Mouse (Mus musculus) adrenal gland, postnatal 36 days (tissue): ENCODE results near the gene Tnfsf13. TPM values are rescaled to one million over a fixed set of nuclear protein-coding genes. Genes with fewer than 3 reads are reported as not detected.
"Not testable (repeated sequence)": the region's sequence is repeated elsewhere in the genome, so short reads cannot be mapped to it uniquely, and the experiment has no call there.

Experiments
- DNase-seq, 2 experiments: peaks; one replicate each; pipeline ENCODE4 v3.0.0; 2021; ENCODE audit warnings: mixed read lengths in 1 of 2
- long read RNA-seq, 2 experiments: library from polyadenylated mRNA; stranded (forward); transcript quantifications; one replicate each; pipeline ENCODE4 v2.0.0; 2021; ENCODE audit warnings: borderline sequencing depth in 2 of 2
- total RNA-seq, 2 experiments: library from RNA; stranded (reverse); gene quantifications; 2 replicates each; pipeline ENCODE4 v1.2.3; 2021

Gene Tnfsf13
- total RNA-seq: 1 to 10 TPM; 1.7 to 2.5 TPM
- long read RNA-seq, experiment 1, partial matches to known transcripts: 0 of 3 reads
- long read RNA-seq, experiment 1, other reads (novel, unspliced or antisense): 3 of 3 reads
- long read RNA-seq, experiment 2, partial matches to known transcripts: 0 of 1 reads
- long read RNA-seq, experiment 2, other reads (novel, unspliced or antisense): 0 of 1 reads

- DNase-seq: peak; percentile 72 to 79
Measured at GRCm38 (mm10) chr11:69685526-69686148, at the start of gene Tnfsf13. TSS of gene Tnfsf13 (minus strand) at chr11:69685784.

GRCm38 (mm10) chr11:69731408-69731807 lies 45.8 kb upstream of the Tnfsf13 start:
- not testable (repeated sequence) for DNase-seq

- DNase-seq: peak; percentile 61 to 71
Measured at GRCm38 (mm10) chr11:69729063-69729462, 43.5 kb upstream of the Tnfsf13 start.

- peak in 1 of 2 experiments; percentile 29 for DNase-seq
Measured at GRCm38 (mm10) chr11:69725951-69726350, 40.4 kb upstream of the Tnfsf13 start.

GRCm38 (mm10) chr11:69723074-69723473 lies 37.5 kb upstream of the Tnfsf13 start:
- DNase-seq: no peak

- no peak for DNase-seq
Measured at GRCm38 (mm10) chr11:69720852-69721251, 35.3 kb upstream of the Tnfsf13 start.

GRCm38 (mm10) chr11:69719423-69719822 lies 33.8 kb upstream of the Tnfsf13 start:
- DNase-seq: no peak

GRCm38 (mm10) chr11:69718661-69719060 lies 33.1 kb upstream of the Tnfsf13 start:
- DNase-seq: no peak

- DNase-seq: peak in 1 of 2 experiments; percentile 42
Measured at GRCm38 (mm10) chr11:69716953-69717352, 31.4 kb upstream of the Tnfsf13 start.

GRCm38 (mm10) chr11:69715929-69716328 lies 30.3 kb upstream of the Tnfsf13 start:
- peak; percentile 72 for DNase-seq

- DNase-seq: peak; percentile 56 to 60
Measured at GRCm38 (mm10) chr11:69715482-69715881, 29.9 kb upstream of the Tnfsf13 start.

- no peak for DNase-seq
Measured at GRCm38 (mm10) chr11:69714636-69715329, 29.2 kb upstream of the Tnfsf13 start.

GRCm38 (mm10) chr11:69712954-69713672 lies 27.5 kb upstream of the Tnfsf13 start:
- DNase-seq: no peak

GRCm38 (mm10) chr11:69711082-69711481 lies 25.5 kb upstream of the Tnfsf13 start:
- no peak for DNase-seq

- no peak for DNase-seq
Measured at GRCm38 (mm10) chr11:69710470-69710869, 24.9 kb upstream of the Tnfsf13 start.

GRCm38 (mm10) chr11:69709554-69710446 lies 24.2 kb upstream of the Tnfsf13 start:
- no peak for DNase-seq

GRCm38 (mm10) chr11:69708614-69709265 lies 23.2 kb upstream of the Tnfsf13 start:
- no peak for DNase-seq

- no peak for DNase-seq
Measured at GRCm38 (mm10) chr11:69707873-69708381, 22.3 kb upstream of the Tnfsf13 start.

GRCm38 (mm10) chr11:69707480-69707847 lies 21.9 kb upstream of the Tnfsf13 start:
- no peak for DNase-seq

GRCm38 (mm10) chr11:69706775-69707479 lies 21.3 kb upstream of the Tnfsf13 start:
- DNase-seq: peak; percentile 89 to 93
